Mouse (Mus musculus): Measurements from ENCODE around the gene Plxdc1. TPM values are rescaled to one million over a fixed set of nuclear protein-coding genes. Genes with fewer than 3 reads are reported as not detected.

Gene Plxdc1
- polyA plus RNA-seq, 1 experiment = 3.3 TPM

DNA sequence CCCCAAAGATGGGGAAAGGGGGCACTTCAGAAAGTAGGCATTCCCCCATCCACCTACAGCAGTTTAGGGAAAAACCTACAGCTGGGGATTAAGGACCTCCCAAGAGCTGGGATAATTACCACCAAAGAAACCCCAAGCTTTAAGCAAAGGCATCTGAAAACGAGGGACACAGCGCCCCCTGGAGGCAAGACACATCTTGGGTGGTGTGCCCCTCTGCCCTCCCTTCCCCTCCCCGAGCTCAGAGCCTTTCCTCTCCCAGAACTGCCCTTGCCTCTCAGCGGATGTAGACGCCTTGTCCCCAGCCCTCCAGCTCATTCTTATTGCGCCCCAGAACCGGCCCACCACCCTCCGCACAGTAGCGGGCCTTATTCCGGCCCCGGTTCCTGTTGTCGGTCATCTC, 16.4 kb upstream of the Plxdc1 start:
- peaks cover 3% of the 10 kb centered on the region for H3K4me1 ChIP-seq (ENCODE audit: control insufficient read depth, insufficient read depth, low read length)
- H3K27me3 ChIP-seq (ENCODE audit: control insufficient read depth, insufficient read depth, low read length, poor library complexity, severe bottlenecking) = no peaks in the 10 kb centered on the region
- no peaks in the 10 kb centered on the region for H3K36me3 ChIP-seq (ENCODE audit: control insufficient read depth, insufficient read depth, low read length, poor library complexity, severe bottlenecking)
- TF ChIP-seq CTCF (IDR thresholded peaks at IDR 0.05; ENCODE audit: low read depth, low read length) (peak; percentile 90), EP300 (IDR thresholded peaks at IDR 0.05; ENCODE audit: insufficient read depth, low read depth, low read length) (no peak), POLR2A (IDR thresholded peaks at IDR 0.05; ENCODE audit: insufficient read depth, low read length) (no peak)
- H3K9ac ChIP-seq (ENCODE audit: low read depth, poor library complexity, severe bottlenecking) = peak overlapping the region; percentile 50
- no peak overlapping the region for H3K27ac ChIP-seq (ENCODE audit: insufficient read depth, low read length)
- peak overlapping the region; percentile 26 for H3K4me3 ChIP-seq (ENCODE audit: low read depth, low read length)
- no peaks in the 10 kb centered on the region for H3K9me3 ChIP-seq (replicated peaks; ENCODE audit: control insufficient read depth, insufficient read depth, low read length, poor library complexity, severe bottlenecking)

DNA sequence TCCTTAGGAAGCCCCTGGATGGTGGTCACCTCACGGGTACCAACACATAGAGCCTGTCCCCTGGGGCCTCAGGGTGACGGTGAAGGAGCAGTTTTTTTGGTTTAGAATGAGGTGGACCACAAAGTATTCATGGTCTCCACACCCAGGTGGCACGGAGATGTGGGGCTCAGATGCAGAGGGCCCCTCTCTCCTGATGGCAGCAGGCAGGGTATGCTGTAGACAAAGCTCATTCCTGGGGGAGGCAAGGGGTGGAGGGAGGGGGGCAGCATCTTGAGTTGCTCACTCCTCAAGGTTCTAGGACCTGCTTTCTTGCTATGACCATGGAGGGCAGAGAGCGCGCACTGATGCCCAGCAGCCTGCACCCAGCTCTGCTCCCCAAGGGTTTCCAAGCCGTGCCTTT, 15.7 kb upstream of the Plxdc1 start:
- H3K36me3 ChIP-seq (ENCODE audit: control insufficient read depth, insufficient read depth, low read length, poor library complexity, severe bottlenecking) = no peaks in the 10 kb centered on the region
- no peak overlapping the region for H3K27ac ChIP-seq (ENCODE audit: insufficient read depth, low read length)
- H3K4me3 ChIP-seq (ENCODE audit: low read depth, low read length) = no peak overlapping the region
- TF ChIP-seq CTCF (IDR thresholded peaks at IDR 0.05; ENCODE audit: low read depth, low read length) (no peak), EP300 (IDR thresholded peaks at IDR 0.05; ENCODE audit: insufficient read depth, low read depth, low read length) (no peak), POLR2A (IDR thresholded peaks at IDR 0.05; ENCODE audit: insufficient read depth, low read length) (no peak)
- no peaks in the 10 kb centered on the region for H3K27me3 ChIP-seq (ENCODE audit: control insufficient read depth, insufficient read depth, low read length, poor library complexity, severe bottlenecking)
- peaks cover 3% of the 10 kb centered on the region for H3K4me1 ChIP-seq (ENCODE audit: control insufficient read depth, insufficient read depth, low read length)
- no peak overlapping the region for H3K9ac ChIP-seq (ENCODE audit: low read depth, poor library complexity, severe bottlenecking)
- no peaks in the 10 kb centered on the region for H3K9me3 ChIP-seq (replicated peaks; ENCODE audit: control insufficient read depth, insufficient read depth, low read length, poor library complexity, severe bottlenecking)

DNA sequence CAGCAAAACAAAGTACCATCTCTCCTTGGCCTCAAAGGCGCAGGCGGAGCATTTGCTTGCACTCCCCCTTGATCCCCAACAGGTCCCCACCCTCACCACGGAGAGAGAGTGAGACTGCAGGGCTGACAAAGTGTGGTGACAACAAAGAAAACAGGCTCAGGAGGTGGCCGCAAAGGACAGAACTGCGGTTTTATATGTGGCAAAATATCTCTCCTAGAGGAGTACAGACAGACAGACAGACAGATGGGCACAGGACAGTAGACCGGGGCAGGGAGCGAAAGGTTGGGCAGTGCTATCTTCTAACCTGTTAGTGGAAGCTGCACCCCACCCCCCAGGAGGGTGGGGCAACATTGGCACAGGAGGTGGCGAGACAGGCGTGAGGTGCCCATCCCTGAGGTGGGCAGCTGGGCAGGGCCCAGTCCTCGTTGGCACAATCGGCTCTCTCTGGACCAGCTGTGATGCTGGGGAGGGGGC, 15.1 kb upstream of the Plxdc1 start:
- Histone ChIP-seq H3K27me3 (ENCODE audit: control insufficient read depth, insufficient read depth, low read length, poor library complexity, severe bottlenecking) (no peaks in the 10 kb centered on the region), H3K9me3 (replicated peaks; ENCODE audit: control insufficient read depth, insufficient read depth, low read length, poor library complexity, severe bottlenecking) (no peaks in the 10 kb centered on the region), H3K36me3 (ENCODE audit: control insufficient read depth, insufficient read depth, low read length, poor library complexity, severe bottlenecking) (no peaks in the 10 kb centered on the region), H3K4me3 (ENCODE audit: low read depth, low read length) (no peak overlapping the region), H3K9ac (ENCODE audit: low read depth, poor library complexity, severe bottlenecking) (no peak overlapping the region), H3K27ac (ENCODE audit: insufficient read depth, low read length) (no peak overlapping the region), H3K4me1 (ENCODE audit: control insufficient read depth, insufficient read depth, low read length) (peaks cover 3% of the 10 kb centered on the region)
- no peak for TF ChIP-seq EP300 (IDR thresholded peaks at IDR 0.05; ENCODE audit: insufficient read depth, low read depth, low read length)

DNA sequence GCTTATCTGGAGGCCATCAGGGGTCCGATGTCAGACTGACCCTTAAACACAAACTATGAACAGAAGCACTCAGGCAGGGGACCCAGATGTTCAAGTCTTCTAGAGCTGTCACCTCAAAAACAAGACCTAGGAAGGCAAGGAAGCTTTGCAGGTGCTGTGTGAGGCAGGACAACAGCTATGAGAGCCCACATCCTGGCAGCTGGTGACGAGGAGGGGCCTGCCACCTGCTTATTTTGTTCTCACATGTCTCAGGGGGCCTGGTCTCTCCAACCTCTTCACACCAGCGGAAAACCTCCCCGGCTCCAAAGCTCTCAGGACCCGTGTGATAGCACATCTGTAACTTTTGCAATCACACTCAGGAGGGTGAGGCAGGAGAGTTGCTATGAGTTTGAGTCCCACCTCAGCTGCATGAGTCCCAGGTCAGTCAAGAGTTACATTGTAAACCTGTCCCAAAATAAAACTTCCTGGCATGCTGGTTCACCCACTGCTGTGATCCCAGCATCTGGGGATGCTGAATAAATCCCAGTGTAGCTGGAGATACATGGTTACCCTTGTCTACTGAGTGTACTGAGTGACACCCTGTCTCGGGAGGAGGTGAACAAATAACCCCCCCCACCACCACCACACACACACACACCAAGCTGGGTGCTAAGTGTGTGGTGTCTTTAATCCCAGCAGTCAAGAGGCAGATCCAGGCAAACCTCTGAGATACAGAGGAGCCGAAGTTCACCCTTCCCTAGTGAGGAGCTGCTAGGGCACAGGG, 14.3 kb upstream of the Plxdc1 start:
- no peaks in the 10 kb centered on the region for H3K9me3 ChIP-seq (replicated peaks; ENCODE audit: control insufficient read depth, insufficient read depth, low read length, poor library complexity, severe bottlenecking)
- no peak overlapping the region for H3K9ac ChIP-seq (ENCODE audit: low read depth, poor library complexity, severe bottlenecking)
- no peaks in the 10 kb centered on the region for H3K36me3 ChIP-seq (ENCODE audit: control insufficient read depth, insufficient read depth, low read length, poor library complexity, severe bottlenecking)
- TF ChIP-seq POLR2A (IDR thresholded peaks at IDR 0.05; ENCODE audit: insufficient read depth, low read length) (no peak), CTCF (IDR thresholded peaks at IDR 0.05; ENCODE audit: low read depth, low read length) (no peak), EP300 (IDR thresholded peaks at IDR 0.05; ENCODE audit: insufficient read depth, low read depth, low read length) (no peak)
- no peak overlapping the region for H3K4me3 ChIP-seq (ENCODE audit: low read depth, low read length)
- H3K27me3 ChIP-seq (ENCODE audit: control insufficient read depth, insufficient read depth, low read length, poor library complexity, severe bottlenecking) = no peaks in the 10 kb centered on the region
- no peak overlapping the region for H3K27ac ChIP-seq (ENCODE audit: insufficient read depth, low read length)
- peaks cover 3% of the 10 kb centered on the region for H3K4me1 ChIP-seq (ENCODE audit: control insufficient read depth, insufficient read depth, low read length)

DNA sequence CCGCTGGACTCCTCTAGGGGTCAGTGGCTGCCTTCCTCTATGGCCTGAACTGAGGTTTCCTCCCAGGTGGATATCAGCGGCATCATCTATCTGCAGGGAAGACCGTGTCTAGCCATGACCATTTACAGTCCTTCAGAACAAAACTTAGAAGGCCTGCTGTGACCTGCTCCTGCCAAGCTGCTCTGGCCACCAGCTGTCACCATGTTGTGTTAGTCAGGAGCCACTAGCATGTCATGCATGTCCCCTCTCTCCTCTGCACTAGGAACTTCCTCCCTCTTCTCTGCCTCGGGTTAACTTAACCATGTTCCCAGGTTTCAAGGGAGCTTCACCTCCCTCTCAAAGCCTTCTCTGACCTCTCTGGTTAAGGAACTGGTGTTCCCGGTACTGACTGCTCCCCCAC, 13.5 kb upstream of the Plxdc1 start:
- no peaks in the 10 kb centered on the region for H3K36me3 ChIP-seq (ENCODE audit: control insufficient read depth, insufficient read depth, low read length, poor library complexity, severe bottlenecking)
- H3K9me3 ChIP-seq (replicated peaks; ENCODE audit: control insufficient read depth, insufficient read depth, low read length, poor library complexity, severe bottlenecking) = no peaks in the 10 kb centered on the region
- no peaks in the 10 kb centered on the region for H3K27me3 ChIP-seq (ENCODE audit: control insufficient read depth, insufficient read depth, low read length, poor library complexity, severe bottlenecking)
- H3K4me3 ChIP-seq (ENCODE audit: low read depth, low read length) = no peak overlapping the region
- H3K4me1 ChIP-seq (ENCODE audit: control insufficient read depth, insufficient read depth, low read length) = peaks cover 3% of the 10 kb centered on the region
- TF ChIP-seq EP300 (IDR thresholded peaks at IDR 0.05; ENCODE audit: insufficient read depth, low read depth, low read length) (no peak), POLR2A (IDR thresholded peaks at IDR 0.05; ENCODE audit: insufficient read depth, low read length) (no peak), CTCF (IDR thresholded peaks at IDR 0.05; ENCODE audit: low read depth, low read length) (no peak)
- H3K27ac ChIP-seq (ENCODE audit: insufficient read depth, low read length) = no peak overlapping the region
- no peak overlapping the region for H3K9ac ChIP-seq (ENCODE audit: low read depth, poor library complexity, severe bottlenecking)

DNA sequence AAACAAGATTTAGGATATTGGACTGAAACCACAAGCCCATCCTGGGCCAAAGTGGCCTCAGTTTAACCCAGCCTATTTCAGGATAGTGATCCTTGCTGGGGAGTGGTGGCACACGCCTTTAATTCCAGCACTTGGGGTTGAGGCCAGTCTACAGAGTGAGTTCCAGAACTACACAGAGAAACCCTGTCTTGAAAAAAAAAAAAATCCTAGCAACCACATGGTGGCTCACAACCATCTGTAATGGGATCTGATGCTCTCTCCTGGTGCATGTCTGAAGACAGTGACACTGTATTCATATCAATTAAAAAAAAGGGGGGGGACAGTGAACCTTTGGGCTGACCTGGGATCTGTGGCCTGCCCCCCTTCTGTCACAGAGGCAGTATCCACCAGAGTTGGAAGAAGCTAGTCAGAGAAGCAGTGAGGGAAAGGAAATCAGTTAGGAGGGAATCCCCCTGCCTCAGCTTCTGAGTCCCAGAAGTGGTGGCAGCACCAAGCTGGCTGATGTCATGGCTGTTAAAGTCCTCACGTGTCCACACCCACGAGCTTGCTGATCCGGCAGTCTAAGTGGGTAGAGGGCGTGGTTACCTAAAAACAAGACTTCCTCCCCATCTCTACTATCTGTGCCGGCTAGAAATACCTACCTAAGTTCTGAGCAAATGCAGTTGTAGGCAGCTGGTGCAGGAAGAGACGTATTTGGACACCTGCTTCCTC, 12.8 kb upstream of the Plxdc1 start:
- Histone ChIP-seq H3K4me3 (ENCODE audit: low read depth, low read length) (no peak overlapping the region), H3K27ac (ENCODE audit: insufficient read depth, low read length) (no peak overlapping the region), H3K4me1 (ENCODE audit: control insufficient read depth, insufficient read depth, low read length) (peaks cover 2% of the 10 kb centered on the region), H3K27me3 (ENCODE audit: control insufficient read depth, insufficient read depth, low read length, poor library complexity, severe bottlenecking) (no peaks in the 10 kb centered on the region), H3K9me3 (replicated peaks; ENCODE audit: control insufficient read depth, insufficient read depth, low read length, poor library complexity, severe bottlenecking) (no peaks in the 10 kb centered on the region), H3K36me3 (ENCODE audit: control insufficient read depth, insufficient read depth, low read length, poor library complexity, severe bottlenecking) (no peaks in the 10 kb centered on the region), H3K9ac (ENCODE audit: low read depth, poor library complexity, severe bottlenecking) (no peak overlapping the region)
- no peak for TF ChIP-seq CTCF (IDR thresholded peaks at IDR 0.05; ENCODE audit: low read depth, low read length)
- TF ChIP-seq EP300 (IDR thresholded peaks at IDR 0.05; ENCODE audit: insufficient read depth, low read depth, low read length) = no peak
- TF ChIP-seq POLR2A (IDR thresholded peaks at IDR 0.05; ENCODE audit: insufficient read depth, low read length) = no peak
